Mouse (Mus musculus) activated CD4-positive, CD25-positive, alpha-beta regulatory T cell, adult 9 weeks (primary cell): Measurements from ENCODE around the gene Slc22a5. TPM values are rescaled to one million over a fixed set of nuclear protein-coding genes. Genes with fewer than 3 reads are reported as not detected.

Source experiments
- polyA plus RNA-seq: library from polyadenylated mRNA; unstranded; fragments of 100-300 nt; shearing (Covaris generic); gene quantifications from one replicate; pipeline ENCODE4 v1.2.1, GENCODE M21; 2017

The Slc22a5 gene
- polyA plus RNA-seq = 36.4 TPM

GRCm38 (mm10) chr11:53891505-53892451 is at the start of gene Slc22a5:
Slc22a5 (minus strand) TSS chr11:53891660.

GRCm38 (mm10) chr11:53858761-53859580 is 32.5 kb downstream of the Slc22a5 start, which contains the start of gene Gm12216:
Gm12216 (minus strand) TSS chr11:53859256.

Other genes starting within 250 kb of the Slc22a5 start
- 50.6 TPM for gene Rad50, start 184.3 kb downstream of the Slc22a5 start, polyA plus RNA-seq
- not detected for gene Il5, start 170.9 kb downstream of the Slc22a5 start, polyA plus RNA-seq
- 464 TPM for gene Irf1, start 121.6 kb downstream of the Slc22a5 start, polyA plus RNA-seq
- gene Gm17334, start 118.5 kb downstream of the Slc22a5 start, polyA plus RNA-seq = 3.6 TPM
- gene Gm12216, start 32.4 kb downstream of the Slc22a5 start, polyA plus RNA-seq = 38.1 TPM
- gene Slc22a21, start 88.7 kb upstream of the Slc22a5 start, polyA plus RNA-seq = 0.42 TPM
- 0.27 TPM for gene Slc22a4, start 136.4 kb upstream of the Slc22a5 start, polyA plus RNA-seq
- 1.2 TPM for gene Pdlim4, start 177.4 kb upstream of the Slc22a5 start, polyA plus RNA-seq
- not detected for gene P4ha2, start 208.4 kb upstream of the Slc22a5 start, polyA plus RNA-seq